Mouse (Mus musculus): ENCODE results near the gene D430042O09Rik.

The D430042O09Rik gene

GRCm38 (mm10) chr7:125818301-125818712, 110.6 kb downstream of the D430042O09Rik start:
- DNase-seq, result peak; percentile 37

GRCm38 (mm10) chr7:125820233-125820632, 112.5 kb downstream of the D430042O09Rik start:
- DNase-seq, result no peak

GRCm38 (mm10) chr7:125826425-125826824, 118.7 kb downstream of the D430042O09Rik start:
- no peak for DNase-seq

- DNase-seq, result no peak
These were observed 119.2 kb downstream of the D430042O09Rik start for GRCm38 (mm10) chr7:125826887-125827286.

GRCm38 (mm10) chr7:125827420-125827819, 119.7 kb downstream of the D430042O09Rik start:
- DNase-seq, result peak; percentile 30

GRCm38 (mm10) chr7:125828561-125828960, 120.9 kb downstream of the D430042O09Rik start:
- DNase-seq, result no peak

- DNase-seq, result no peak
These were observed 121.5 kb downstream of the D430042O09Rik start for GRCm38 (mm10) chr7:125829121-125829666.

GRCm38 (mm10) chr7:125832767-125833166, 125.1 kb downstream of the D430042O09Rik start:
- no peak for DNase-seq

- DNase-seq, result no peak
These were observed 125.8 kb downstream of the D430042O09Rik start for GRCm38 (mm10) chr7:125833471-125833870.

GRCm38 (mm10) chr7:125838078-125838742, 130.5 kb downstream of the D430042O09Rik start:
- DNase-seq, result no peak

GRCm38 (mm10) chr7:125845611-125846010, 137.9 kb downstream of the D430042O09Rik start:
- no peak for DNase-seq

GRCm38 (mm10) chr7:125846866-125847527, 139.3 kb downstream of the D430042O09Rik start:
- DNase-seq, result no peak

- DNase-seq, result no peak
These were observed 139.8 kb downstream of the D430042O09Rik start for GRCm38 (mm10) chr7:125847528-125847866.

GRCm38 (mm10) chr7:125859564-125859963, 151.9 kb downstream of the D430042O09Rik start:
- DNase-seq, result no peak

- no peak for DNase-seq
These were observed 152.7 kb downstream of the D430042O09Rik start for GRCm38 (mm10) chr7:125860421-125860820.

- peak; percentile 33 for DNase-seq
These were observed 156.3 kb downstream of the D430042O09Rik start for GRCm38 (mm10) chr7:125864026-125864425.

- peak; percentile 34 for DNase-seq
These were observed 157.5 kb downstream of the D430042O09Rik start for GRCm38 (mm10) chr7:125865234-125865633.

- no peak for DNase-seq
These were observed 160.9 kb downstream of the D430042O09Rik start for GRCm38 (mm10) chr7:125868570-125868969.

- no peak for DNase-seq
These were observed 163.9 kb downstream of the D430042O09Rik start for GRCm38 (mm10) chr7:125871404-125872201.

GRCm38 (mm10) chr7:125872202-125872580, 164.5 kb downstream of the D430042O09Rik start:
- DNase-seq, result no peak

GRCm38 (mm10) chr7:125872874-125873273, 165.2 kb downstream of the D430042O09Rik start:
- no peak for DNase-seq

GRCm38 (mm10) chr7:125873971-125874495, 166.3 kb downstream of the D430042O09Rik start:
- no peak for DNase-seq

- DNase-seq, result no peak
These were observed 170.4 kb downstream of the D430042O09Rik start for GRCm38 (mm10) chr7:125878040-125878439.

Data from kidney, postnatal 10 days (tissue).